Mouse (Mus musculus) spleen, postnatal 36 days (tissue): ENCODE results near the gene Gstm4.
A peak's percentile ranks its signal among the peaks of the same experiment; 100 is the strongest.
"Not testable (repeated sequence)": the region's sequence is repeated elsewhere in the genome, so short reads cannot be mapped to it uniquely, and the experiment has no call there.

ENCODE experiments used
- DNase-seq, 2 experiments: peaks; one replicate each; pipeline ENCODE4 v3.0.0; 2022; ENCODE audit warnings: low spot score in 2 of 2, mixed read lengths in 1 of 2

Gstm4 gene

DNA sequence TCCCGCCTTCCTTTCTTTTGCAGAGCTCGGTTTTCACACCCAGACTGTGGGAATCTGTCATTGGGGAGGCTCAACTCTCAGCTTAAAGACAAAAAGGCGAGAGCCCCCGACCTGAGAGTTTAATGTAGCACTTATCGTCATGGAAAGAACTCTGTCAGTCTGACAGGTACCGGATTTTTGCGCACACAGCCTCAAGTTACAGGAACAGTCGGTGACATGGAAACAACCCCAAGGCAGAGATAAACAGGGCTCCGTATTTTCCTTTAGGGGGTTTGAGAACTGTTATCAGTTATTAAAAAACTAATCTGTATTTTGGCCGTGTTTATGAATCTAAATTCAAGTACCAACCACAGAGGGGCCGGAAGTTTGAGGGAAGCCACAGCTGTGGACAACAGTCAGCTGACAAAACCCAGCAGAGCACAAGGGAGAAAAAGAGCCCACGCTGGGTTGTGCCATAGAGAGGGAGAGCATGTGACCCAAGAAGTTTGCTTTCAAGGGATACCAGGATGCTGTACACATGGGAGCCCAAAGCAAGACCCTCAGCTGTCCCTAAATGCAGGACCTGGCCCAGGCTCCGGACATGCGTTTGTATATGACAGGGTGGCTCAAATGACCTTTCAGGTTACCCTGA lies 26.4 kb downstream of the Gstm4 start:
- DNase-seq = peak; percentile 33 to 34

DNA sequence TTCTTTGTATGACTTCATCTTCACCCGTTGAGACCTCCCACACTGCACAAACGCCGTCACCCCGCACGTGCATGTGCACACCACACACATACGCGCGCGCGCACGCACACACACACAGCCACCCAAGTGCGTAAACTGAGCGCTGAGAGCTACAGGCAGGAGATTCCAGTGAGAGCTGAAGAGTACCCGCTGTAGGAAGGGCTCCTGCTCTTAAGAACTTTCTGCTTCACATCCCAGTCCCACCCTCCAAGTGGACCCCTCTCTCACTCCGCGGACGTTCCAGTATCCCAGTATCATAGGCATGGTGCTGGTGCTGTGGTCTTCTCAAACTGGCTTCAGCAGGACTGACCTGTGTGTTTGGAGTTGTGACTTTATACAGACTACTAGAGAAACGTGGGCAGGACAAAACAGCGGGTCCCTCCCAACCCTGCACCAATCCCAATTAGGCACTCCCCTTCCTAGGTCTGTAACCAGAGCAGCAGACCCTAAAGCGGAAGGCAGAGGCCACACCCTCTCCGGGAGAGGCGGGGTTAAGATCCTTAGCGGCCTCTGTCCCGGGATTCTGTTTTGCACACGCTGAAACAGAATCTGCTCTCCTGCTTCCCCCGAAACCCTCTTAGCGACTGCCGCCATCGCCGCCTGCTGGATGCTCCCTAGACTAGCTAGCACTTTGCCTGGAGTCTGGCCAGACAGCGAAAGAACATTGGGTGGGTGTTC lies 27.1 kb downstream of the Gstm4 start, which contains the start of gene Gstm1:
Gene Gstm1, minus strand, starts transcription at position 501 of the 717 bp plus-strand sequence.
- DNase-seq = peak; percentile 78 to 80

DNA sequence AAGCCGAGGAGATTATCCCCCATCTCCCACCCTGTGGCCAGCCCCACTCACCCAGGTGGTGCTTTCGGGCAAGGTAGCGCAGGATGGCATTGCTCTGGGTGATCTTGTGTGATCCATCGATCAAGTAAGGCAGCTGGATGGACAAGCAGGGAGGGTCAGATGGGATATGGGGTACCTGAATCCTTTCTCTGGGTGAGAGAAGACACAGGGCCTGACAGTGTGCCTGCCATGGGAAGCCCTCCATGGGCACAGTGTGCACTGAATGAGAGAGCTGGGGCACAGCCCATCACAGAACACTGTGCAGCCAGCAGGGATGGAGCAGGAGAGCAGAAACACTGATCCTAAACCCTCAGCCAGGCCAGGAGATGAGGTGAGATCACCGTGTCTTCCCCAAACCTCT lies 28.2 kb downstream of the Gstm4 start:
- DNase-seq = not testable (repeated sequence)

- DNase-seq = no peak
Measured at GRCm38 (mm10) chr3:108014974-108015346, 29.7 kb downstream of the Gstm4 start.

DNA sequence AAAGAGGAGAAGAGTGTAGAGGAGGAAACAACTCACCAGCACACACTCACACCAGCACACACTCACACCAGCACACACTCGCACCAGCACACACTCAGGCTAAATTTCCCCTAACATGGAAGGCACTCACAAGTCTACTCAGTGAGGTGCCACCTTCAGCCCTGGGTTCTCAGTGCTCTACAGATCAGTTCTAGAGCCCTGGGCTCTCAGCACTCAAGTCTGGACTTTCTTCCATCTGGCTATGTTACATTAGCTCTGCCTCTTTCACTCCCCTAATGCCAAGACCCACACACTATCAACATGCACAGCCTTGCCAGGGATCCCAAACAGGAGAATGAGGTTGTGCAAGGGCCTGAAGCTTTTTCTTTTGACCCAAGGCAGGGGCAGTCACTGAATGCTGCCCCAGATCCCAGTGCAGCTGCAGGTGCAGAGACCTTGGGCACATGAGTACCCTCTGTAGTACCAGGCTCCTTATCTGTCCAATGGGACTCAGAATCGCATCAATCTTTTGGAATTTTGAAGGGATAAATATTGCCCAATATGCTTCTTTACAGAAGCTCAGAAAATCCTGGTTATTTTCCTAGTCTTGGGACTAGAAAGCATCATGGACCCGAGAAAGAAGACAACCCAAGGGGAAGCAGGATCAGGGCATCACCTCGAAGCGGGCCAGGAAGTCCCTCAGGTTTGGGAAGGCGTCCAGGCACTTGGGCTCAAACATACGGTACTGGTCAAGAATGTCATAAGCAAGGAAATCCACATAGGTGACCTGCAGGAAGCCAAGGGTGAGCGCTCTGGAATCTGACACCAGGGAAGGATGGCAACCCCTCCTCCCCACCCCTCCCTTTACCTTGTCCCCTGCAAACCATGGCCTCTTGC lies 30.4 kb downstream of the Gstm4 start:
- no peak for DNase-seq

DNA sequence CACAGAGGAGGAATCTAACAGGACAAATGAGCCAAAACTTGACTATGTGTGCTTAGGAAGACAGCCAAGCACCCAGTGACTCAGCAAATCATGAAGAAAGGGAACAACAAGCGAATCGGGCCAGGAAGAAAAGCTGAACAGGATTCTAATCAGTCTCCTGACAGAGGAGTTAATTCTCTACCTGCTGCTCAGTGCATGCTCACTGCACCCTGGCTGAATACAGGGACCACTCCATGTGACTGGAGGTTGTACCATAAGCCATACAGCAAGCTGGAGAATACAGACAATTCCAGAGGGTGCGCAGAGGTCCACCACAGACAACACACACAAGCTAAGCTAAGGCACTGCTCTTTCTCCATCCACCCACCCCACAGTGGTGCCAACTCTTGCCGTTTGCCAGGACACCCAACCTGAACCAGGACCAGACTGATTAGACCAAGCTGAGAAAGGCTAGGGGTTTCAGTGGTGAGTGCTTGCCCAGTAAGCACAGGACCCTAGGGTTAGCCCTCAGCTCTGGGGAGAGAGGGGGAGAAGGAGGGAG lies 31.3 kb downstream of the Gstm4 start:
- DNase-seq = peak in 1 of 2 experiments; percentile 6

GRCm38 (mm10) chr3:108011558-108011957 lies 33.1 kb downstream of the Gstm4 start:
- DNase-seq = no peak

- DNase-seq = no peak
Measured at GRCm38 (mm10) chr3:108010286-108010685, 34.4 kb downstream of the Gstm4 start.

DNA sequence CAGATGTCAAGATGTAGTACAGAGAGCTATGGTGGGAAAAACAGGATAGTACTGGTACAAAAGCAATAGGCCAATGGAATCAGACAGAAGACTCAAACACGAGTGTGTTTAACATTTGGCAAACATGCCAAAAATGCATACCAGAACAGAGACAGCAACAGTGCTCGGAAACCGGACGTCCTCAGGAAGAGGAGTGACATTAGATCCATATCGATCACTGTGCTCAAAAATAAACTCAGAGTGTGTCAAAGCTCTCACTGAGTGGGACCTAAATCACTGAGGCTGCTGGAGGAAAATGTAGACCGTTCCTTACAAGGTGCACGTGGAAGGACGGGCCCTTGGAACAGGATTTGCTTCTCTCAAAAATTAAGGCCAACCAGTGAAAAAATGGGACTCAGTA lies 42.7 kb downstream of the Gstm4 start:
- no peak for DNase-seq

DNA sequence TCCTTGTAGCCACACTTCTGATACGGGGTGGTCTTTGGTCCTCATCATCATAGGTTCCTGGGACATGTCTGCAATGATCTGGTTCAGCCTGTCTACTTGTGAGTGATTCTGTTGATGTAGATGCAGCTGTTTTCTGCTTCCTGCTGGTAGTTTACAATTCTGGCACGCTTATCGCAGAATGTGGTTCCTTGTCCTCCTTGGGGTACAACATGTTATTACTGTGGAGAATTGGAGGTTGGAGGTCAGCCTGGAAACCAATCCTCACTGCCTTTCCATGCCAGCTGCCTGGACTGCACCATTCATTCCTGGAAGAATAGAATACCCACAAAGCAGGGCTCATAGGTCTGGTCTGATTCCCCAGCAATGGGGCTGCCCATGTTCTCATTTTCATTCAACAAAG lies 45.2 kb downstream of the Gstm4 start:
- no peak for DNase-seq

GRCm38 (mm10) chr3:107998591-107998990 lies 46.1 kb downstream of the Gstm4 start:
- DNase-seq = no peak

DNA sequence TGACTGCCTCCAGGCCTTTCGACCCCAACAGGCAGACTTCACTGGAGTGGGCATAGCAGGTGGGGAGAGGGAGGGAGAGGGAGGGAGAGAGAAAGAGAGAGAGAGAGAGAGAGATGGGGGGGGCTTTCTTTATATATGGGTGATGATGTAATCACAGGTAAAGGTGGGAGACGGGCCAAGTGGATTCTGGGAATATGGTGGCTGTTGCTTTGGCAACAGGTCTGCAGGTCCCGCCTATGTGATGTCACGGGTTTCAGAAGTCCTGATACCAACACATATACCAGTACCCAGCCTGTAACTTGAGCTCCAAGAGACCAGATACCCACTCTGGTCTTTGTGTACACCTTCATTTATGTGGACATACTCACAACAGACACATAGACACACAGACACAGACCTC lies 48.1 kb downstream of the Gstm4 start:
- no peak for DNase-seq

DNA sequence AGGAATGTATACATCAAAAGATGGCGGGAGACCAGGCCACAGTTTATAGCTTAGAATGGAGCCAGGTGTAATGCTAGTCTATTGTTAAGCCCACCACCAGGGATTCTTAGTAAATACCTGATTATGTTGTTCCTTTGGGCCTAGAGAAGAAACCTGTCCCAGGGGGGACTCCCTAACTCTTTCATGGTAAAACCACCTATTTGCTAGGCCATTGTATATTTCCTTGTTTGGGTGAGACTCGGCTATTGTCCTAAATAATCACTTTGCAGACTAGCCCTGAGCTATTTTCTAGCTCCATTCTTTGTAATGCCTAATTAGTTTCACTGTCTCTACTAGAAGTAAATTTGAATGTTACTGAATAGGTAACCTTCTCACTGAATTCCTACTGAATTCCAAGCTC lies 48.7 kb downstream of the Gstm4 start:
- DNase-seq = not testable (repeated sequence)
